Mouse (Mus musculus) heart, adult 2 months (tissue): Measurements from ENCODE around the gene Stat6. TPM values are rescaled to one million over a fixed set of nuclear protein-coding genes. Genes with fewer than 3 reads are reported as not detected.

Experiments used
- DNase-seq, 2 experiments: peaks; one replicate each; pipeline ENCODE4 v3.0.0; 2021
- H3K27ac ChIP-seq: fragments of 200-600 bp; 2 replicates; pipeline ENCODE4 v1.8.1; 2022
- H3K27me3 ChIP-seq: fragments of 200-500 bp; 2 replicates; pipeline ENCODE4 v1.6.1; 2012; ENCODE audit warnings: mild to moderate bottlenecking, low read length, inconsistent platforms, mixed read lengths; ENCODE audit not compliant: control insufficient read depth, insufficient read depth
- H3K36me3 ChIP-seq: fragments of 200-500 bp; 2 replicates; pipeline ENCODE4 v1.6.1; 2012; ENCODE audit warnings: low read length, inconsistent platforms; ENCODE audit not compliant: control insufficient read depth, insufficient read depth
- H3K4me1 ChIP-seq: fragments of 200-500 bp; 2 replicates; pipeline ENCODE4 v1.6.1; 2011; ENCODE audit warnings: low read length; ENCODE audit not compliant: control insufficient read depth, insufficient read depth
- H3K4me3 ChIP-seq: fragments of 200-600 bp; 2 replicates; pipeline ENCODE4 v1.8.1; 2022
- H3K79me2 ChIP-seq: fragments of 200-500 bp; replicated peaks from 2 replicates; pipeline ENCODE4 v1.6.1; 2012; ENCODE audit warnings: mild to moderate bottlenecking, inconsistent platforms, low read length, moderate library complexity, mixed read lengths; ENCODE audit not compliant: control insufficient read depth, insufficient read depth
- H3K9ac ChIP-seq: fragments of 200-500 bp; 2 replicates; pipeline ENCODE4 v1.6.1; 2012; ENCODE audit warnings: low read depth, mild to moderate bottlenecking, control low read depth, inconsistent platforms, low read length, mixed read lengths
- CTCF ChIP-seq: fragments of 200-600 bp; IDR thresholded peaks from 2 replicates; pipeline ENCODE4 v1.8.1; 2022; ENCODE audit warnings: antibody characterized with exemption, mild to moderate bottlenecking, moderate library complexity
- EP300 ChIP-seq: fragments of 200-500 bp; IDR thresholded peaks from 2 replicates; pipeline ENCODE4 v1.6.1; 2011; ENCODE audit warnings: low read depth, low read length, control low read depth; ENCODE audit not compliant: insufficient read depth
- POLR2A ChIP-seq: fragments of 200-500 bp; IDR thresholded peaks from 2 replicates; pipeline ENCODE4 v1.6.1; 2011; ENCODE audit warnings: mild to moderate bottlenecking, low read depth, low read length, control low read depth; ENCODE audit not compliant: insufficient read depth
- WGBS: fragments of 180-500 bp; shearing (Covaris S2); methylation state at CpG from one replicate; pipeline ENCODE4 v1.1.7; 2018; 5-methylcytosine and 5-hydroxymethylcytosine counted together
- intact Hi-C: fragments of 180-260 bp; cut with DNase I; formaldehyde crosslinking; loops from one replicate; pipeline ENCODE4 v1.15.1; 2025
- polyA plus RNA-seq: library from polyadenylated mRNA; depleted of rRNA; stranded (reverse); fragments of >200 nt; gene quantifications from 2 replicates; pipeline ENCODE4 v1.2.3, GENCODE M21; 2012
- total RNA-seq, 2 experiments: library from RNA; stranded (reverse); gene quantifications; 2 replicates each; pipeline ENCODE4 v1.2.3; 2021

The Stat6 gene
- total and polyA plus RNA-seq, 3 experiments: 43.7 to 49.5 (median 43.9) TPM

DNA sequence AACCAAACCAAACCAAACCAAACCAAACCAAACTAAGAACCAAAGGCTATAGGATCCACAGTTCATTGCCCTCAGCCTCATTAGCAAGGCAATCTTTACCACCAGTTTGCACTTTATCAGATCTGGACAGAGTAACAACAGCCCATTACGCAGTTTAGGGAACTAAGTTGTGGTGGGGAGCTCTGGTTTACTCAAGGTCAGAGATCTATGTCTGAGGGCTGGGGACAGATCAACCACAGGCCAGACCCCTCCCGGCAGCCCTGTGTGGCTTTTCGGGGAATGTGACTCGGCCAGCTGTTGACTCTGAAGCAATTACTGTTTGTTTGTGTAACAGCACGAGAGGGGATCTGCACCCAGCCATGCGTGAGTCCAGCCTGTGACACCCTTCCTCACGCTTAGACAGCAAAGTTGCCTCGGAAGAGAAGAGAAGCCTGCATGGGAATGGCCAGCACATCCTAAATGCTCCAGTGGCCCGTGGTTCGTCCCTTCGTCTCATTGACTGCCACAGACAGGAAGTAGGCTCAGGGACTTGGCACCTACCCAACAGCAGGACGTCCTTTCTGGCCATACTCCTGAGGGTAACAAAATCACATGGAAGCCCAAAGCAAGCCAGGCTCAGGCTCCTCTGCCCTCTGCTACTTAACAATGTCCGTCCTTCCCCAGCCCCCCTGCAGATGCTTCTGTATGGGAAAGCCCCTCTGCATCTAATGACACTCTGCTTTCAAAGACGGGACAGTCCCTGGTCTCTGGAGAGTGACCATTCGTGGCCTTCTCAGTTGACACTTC lies 38.1 kb upstream of the Stat6 start:
- no peak overlapping the region for H3K9ac ChIP-seq
- H3K36me3 ChIP-seq: no peaks in the 10 kb centered on the region
- DNase-seq: peak; percentile 72 to 78
- intact Hi-C loops: no loop called here
- no peaks in the 10 kb centered on the region for H3K27me3 ChIP-seq
- peak overlapping the region; percentile 34; the same call in 1 of the 2 replicates for H3K27ac ChIP-seq
- no peak for TF ChIP-seq POLR2A
- TF ChIP-seq EP300: no peak; the same call in 1 of the 2 replicates
- TF ChIP-seq CTCF: no peak
- no peak overlapping the region for H3K4me3 ChIP-seq
- 33% methylated on average over 15 of the region's 15 CpGs for WGBS
- H3K4me1 ChIP-seq: peaks cover 12% of the 10 kb centered on the region
- no peaks in the 10 kb centered on the region for H3K79me2 ChIP-seq

DNA sequence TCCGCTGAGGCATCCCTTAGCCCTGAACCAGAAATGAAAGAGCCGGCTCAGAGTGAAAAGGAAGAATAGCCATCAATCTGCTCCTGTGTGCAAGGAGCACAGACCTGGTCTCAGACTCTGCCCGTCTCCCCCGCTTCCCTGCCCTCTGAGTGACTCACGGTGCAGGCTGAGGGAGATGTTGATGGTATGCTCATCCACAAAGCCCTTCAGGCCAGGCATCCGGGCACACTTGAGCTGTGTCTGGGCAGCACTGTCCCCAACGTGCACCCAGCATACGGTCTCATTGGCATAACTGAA lies 37.6 kb upstream of the Stat6 start:
- intact Hi-C loops: no loop called here

DNA sequence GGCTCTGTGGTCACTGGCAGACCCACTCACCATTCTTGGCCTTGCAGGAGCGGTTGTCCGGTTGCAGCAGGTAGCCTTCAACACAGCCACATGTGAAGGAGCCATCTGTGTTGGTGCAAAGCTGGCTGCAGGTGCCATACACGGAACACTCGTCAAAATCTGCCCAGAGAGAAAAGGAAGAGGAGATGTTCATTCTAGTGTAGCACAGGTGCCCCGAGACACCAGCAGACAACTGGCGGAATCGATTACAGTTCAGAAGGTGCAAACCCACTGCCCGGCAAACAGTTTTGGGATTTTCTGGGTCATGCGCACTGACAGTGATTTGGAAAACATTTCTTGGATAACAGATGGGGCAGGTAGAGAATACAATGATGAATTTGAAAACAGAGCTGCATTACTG lies 37.0 kb upstream of the Stat6 start:
- H3K4me3 ChIP-seq: no peak overlapping the region
- no peak for DNase-seq
- intact Hi-C loops: no loop called here
- WGBS: 94% methylated on average over 9 of the region's 9 CpGs
- TF ChIP-seq EP300: no peak
- no peak for TF ChIP-seq CTCF
- TF ChIP-seq POLR2A: no peak
- no peak overlapping the region for H3K9ac ChIP-seq
- no peaks in the 10 kb centered on the region for H3K79me2 ChIP-seq
- H3K36me3 ChIP-seq: no peaks in the 10 kb centered on the region
- no peaks in the 10 kb centered on the region for H3K27me3 ChIP-seq
- H3K4me1 ChIP-seq: peaks cover 8% of the 10 kb centered on the region
- H3K27ac ChIP-seq: no peak overlapping the region

More for the DNA sequence above, 37.6 kb upstream of the Stat6 start:
- no peak overlapping the region for H3K4me3 ChIP-seq
- no peaks in the 10 kb centered on the region for H3K27me3 ChIP-seq
- peaks cover 10% of the 10 kb centered on the region for H3K4me1 ChIP-seq
- no peak for TF ChIP-seq CTCF
- TF ChIP-seq POLR2A: no peak
- no peak for TF ChIP-seq EP300
- H3K79me2 ChIP-seq: no peaks in the 10 kb centered on the region
- 65% methylated on average over 8 of the region's 8 CpGs for WGBS
- H3K9ac ChIP-seq: no peak overlapping the region
- no peak for DNase-seq
- H3K27ac ChIP-seq: peak overlapping the region; percentile 34; the same call in 1 of the 2 replicates
- H3K36me3 ChIP-seq: no peaks in the 10 kb centered on the region

DNA sequence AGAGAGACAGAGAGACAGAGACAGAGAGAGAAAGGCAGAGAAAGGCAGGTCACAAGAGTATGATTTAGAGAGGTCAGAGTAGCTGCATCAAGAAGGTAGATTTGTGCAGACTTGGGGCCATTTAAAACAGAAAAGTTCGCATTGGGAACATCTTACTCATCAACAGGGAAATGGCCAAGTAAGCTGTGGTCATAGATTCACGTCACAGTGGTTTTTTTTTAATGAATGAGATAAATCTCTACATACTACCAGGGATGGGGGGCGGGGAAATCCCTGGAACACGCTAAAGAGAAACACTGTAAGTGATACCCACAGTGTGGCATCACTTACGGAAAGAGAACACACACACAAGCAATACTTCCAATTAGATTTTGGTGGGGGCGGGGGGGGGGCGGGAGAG lies 35.7 kb upstream of the Stat6 start:
- no peak overlapping the region for H3K9ac ChIP-seq
- no peaks in the 10 kb centered on the region for H3K79me2 ChIP-seq
- 83% methylated on average over 7 of the region's 7 CpGs for WGBS
- TF ChIP-seq POLR2A (no peak), EP300 (no peak), CTCF (no peak)
- no peaks in the 10 kb centered on the region for H3K27me3 ChIP-seq
- no peak overlapping the region for H3K4me3 ChIP-seq
- no peak overlapping the region for H3K27ac ChIP-seq
- H3K36me3 ChIP-seq: no peaks in the 10 kb centered on the region
- DNase-seq: no peak
- peaks cover 6% of the 10 kb centered on the region for H3K4me1 ChIP-seq
- intact Hi-C loops: no loop called here

DNA sequence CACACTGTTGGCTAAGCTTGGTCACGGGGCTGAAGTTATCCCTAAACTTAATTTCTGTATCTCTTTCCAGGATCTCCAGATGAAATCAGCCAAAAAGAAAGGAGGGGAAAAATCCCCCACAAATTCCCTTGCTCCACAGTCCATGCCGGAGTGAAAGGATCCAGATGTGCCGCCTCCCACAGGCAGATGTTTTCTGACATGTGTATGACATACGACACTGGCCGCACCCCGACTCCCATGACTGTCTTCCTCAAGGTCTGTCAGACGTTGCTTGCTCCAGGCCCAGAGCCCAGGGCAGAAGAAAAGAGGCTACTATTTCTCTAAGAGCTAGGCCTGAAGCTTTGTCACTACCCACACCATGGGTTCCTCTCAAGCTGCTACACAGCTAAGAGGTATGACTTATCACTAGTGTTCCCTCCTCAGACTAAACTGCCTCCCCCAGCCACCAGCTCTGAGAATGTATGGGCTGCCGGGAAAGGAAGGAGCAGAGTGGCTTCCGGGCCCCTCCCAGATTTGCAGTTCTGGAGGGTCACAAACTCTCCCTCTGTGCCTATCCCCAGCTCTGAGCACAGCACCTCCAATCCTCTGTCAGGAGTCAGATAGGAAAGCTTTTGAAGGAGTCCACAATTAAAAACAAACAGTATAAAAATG lies 33.2 kb upstream of the Stat6 start:
- Histone ChIP-seq H3K4me1 (peaks cover 6% of the 10 kb centered on the region), H3K79me2 (no peaks in the 10 kb centered on the region), H3K36me3 (no peaks in the 10 kb centered on the region), H3K4me3 (no peak overlapping the region), H3K27ac (no peak overlapping the region), H3K9ac (no peak overlapping the region), H3K27me3 (no peaks in the 10 kb centered on the region)
- whole genome bisulfite sequencing: 68% methylated on average over 9 of the region's 9 CpGs
- TF ChIP-seq CTCF: no peak
- no peak for TF ChIP-seq EP300
- TF ChIP-seq POLR2A: no peak
- DNase-seq: no peak
- intact Hi-C loops: no loop called here

DNA sequence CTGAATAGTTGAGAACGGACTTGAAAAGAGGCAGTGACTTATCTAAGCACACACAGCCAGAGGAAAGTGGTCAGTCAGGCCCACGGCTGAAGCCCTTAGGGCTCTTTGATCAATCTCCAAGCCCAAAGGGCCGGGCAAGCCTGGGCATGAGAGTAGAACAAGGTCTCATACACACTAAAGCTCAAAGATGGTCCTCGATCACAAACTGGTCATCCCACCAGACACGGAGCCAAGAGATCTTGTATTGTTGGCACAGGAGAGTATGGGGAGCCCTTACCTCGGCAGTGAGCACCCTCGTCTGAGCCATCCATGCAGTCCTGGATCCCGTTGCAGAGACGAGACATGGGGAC lies 32.7 kb upstream of the Stat6 start:
- H3K36me3 ChIP-seq: no peaks in the 10 kb centered on the region
- peaks cover 3% of the 10 kb centered on the region for H3K4me1 ChIP-seq
- no peaks in the 10 kb centered on the region for H3K27me3 ChIP-seq
- no peak overlapping the region for H3K9ac ChIP-seq
- 82% methylated on average over 9 of the region's 9 CpGs for WGBS
- TF ChIP-seq CTCF (no peak), POLR2A (no peak), EP300 (no peak)
- H3K27ac ChIP-seq: no peak overlapping the region
- H3K79me2 ChIP-seq: no peaks in the 10 kb centered on the region
- DNase-seq: no peak
- no peak overlapping the region for H3K4me3 ChIP-seq
- intact Hi-C loops: no loop called here
